Mouse (Mus musculus) hindlimb bud, embryonic 11.5 days (tissue): ENCODE results near the gene Olfr483.

Experiments
- DNase-seq: peaks from one replicate; pipeline ENCODE4 v3.0.0-alpha.2; 2012; ENCODE audit warnings: low read depth, low spot score; ENCODE audit errors: extremely low spot score

Olfr483 gene

DNA sequence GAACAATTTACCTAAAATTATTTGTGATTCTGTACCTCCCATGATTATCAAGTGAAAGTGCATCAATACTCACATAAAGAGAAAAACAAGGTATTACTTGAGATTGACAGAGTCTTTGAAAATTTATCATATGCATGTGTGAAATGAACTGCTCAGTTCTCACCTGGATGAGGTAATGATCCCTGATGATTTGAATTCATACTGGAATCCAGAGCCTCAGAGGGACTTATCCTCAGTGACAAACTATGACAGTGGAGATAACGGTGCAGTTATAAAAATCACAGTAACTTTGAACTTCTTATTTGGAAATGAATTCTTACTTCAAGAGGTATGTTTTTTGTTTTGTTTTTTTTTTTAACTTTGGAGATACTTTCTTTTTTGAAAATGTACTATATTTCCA, at the start of gene Olfr483:
Olfr483 (plus strand) TSS at position 301 of the 400 bp plus-strand sequence.
- no peak for DNase-seq

DNA sequence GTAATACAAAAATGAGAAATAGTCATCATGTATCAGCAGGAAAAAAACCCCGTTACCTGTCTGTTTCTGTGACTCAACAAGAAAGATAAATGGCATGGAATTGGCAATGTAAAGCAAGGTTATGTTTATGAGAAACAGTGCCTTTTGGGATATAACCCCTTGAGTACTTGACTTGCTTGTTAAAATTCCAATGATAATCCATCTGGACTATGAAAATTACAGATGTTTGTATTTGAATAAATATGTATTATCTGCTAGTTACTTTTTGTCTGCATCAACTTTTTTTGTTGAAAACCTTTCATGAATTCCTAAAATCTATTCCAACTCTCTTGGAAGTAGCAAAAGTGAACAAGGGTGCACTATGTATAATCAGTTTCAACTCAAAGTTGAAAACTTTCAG, 33.4 kb upstream of the Olfr483 start, which contains the start of gene Olfr480:
Olfr480 (minus strand) TSS at position 101 of the 400 bp plus-strand sequence.
- no peak for DNase-seq

GRCm38 (mm10) chr7:108079555-108079954, 21.1 kb upstream of the Olfr483 start, which contains the start of gene Olfr481:
Gene Olfr481, plus strand, starts transcription at chr7:108079855.
- DNase-seq: no peak

DNA sequence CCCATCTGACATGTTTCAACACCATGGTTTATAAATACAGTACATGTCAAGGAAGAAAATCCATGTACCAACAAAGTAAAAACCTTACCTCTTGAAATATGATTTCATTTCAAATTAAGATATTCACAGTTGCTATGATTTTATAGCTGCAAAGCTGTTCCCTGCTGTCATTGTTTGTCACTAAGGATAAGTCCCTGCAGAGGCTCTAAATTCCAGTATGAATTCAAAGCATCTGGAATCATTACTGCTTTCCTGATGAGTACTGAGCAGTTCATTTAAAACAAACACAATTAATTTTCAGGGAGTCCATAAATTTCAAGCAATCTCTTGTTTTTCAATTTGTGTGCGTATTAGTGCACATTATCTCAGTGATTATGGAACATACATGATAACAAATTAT, 3.2 kb upstream of the Olfr483 start, which contains the start of gene Olfr482:
Olfr482 (minus strand) TSS at position 101 of the 400 bp plus-strand sequence.
- DNase-seq: no peak

- no peak for DNase-seq
Measured at GRCm38 (mm10) chr7:108120681-108121080, 20.0 kb downstream of the Olfr483 start.

DNA sequence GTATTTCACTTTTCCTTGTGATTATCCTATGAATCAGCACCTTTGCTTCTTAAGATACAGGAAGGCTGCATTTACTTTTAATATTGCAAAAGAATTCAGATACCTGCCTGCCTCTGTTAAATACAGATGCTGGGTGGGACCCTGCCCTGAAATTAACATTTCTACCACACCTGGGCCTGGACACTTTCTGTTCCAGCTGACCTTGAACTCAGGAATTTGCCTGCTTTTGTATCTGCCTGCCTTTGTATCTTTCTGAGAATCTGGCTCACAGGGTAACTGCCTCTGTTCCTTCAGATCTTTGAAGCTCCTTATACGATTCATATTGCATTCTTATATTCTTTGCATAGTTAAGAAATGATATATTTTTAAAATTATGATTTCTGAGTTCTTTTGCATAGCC, 20.8 kb downstream of the Olfr483 start:
- no peak for DNase-seq

DNA sequence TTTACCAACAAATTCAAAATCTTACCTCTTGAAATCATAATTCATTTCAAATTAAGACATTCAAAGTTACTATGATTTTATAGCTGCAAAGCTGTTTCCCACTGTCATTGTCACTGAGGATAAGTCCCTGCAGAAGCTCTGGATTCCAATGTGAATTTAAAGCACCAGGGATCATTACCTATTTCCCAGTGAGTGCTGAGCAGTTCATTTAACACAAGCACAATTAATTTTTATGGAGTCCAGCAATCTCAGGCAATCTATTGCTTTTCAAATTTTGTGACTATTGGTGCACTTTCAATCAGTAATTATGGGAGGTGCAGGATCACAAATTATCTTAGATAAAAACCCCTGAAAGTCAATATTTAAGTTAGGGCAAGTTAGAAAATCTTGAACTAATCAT, 26.7 kb downstream of the Olfr483 start, which contains the start of gene Olfr484:
Olfr484 (minus strand) TSS at position 101 of the 400 bp plus-strand sequence.
- no peak for DNase-seq
